Mouse (Mus musculus): ENCODE data around the gene Nsmce4a.

GRCm38 (mm10) chr7:130568783-130569436 is 4.0 kb downstream of the Nsmce4a start:
- TF ChIP-seq CTCF (IDR thresholded peaks at IDR 0.05; ENCODE audit: low read depth, low read length) (no peak), POLR2A (IDR thresholded peaks at IDR 0.05; ENCODE audit: borderline replicate concordance, low read depth, low read length) (no peak)
